Mouse (Mus musculus) liver, postnatal 0 days (tissue): ENCODE data around the gene Pde1c.
"Not testable (repeated sequence)": the region's sequence is repeated elsewhere in the genome, so short reads cannot be mapped to it uniquely, and the experiment has no call there.

Experiments
- CTCF ChIP-seq: sonication (generic); IDR thresholded peaks from 2 replicates; pipeline ENCODE4 v1.5.1; 2016; ENCODE audit warnings: antibody characterized with exemption, low read depth
- EP300 ChIP-seq: IDR thresholded peaks from 2 replicates; pipeline ENCODE4 v1.6.1; 2016; ENCODE audit warnings: antibody characterized with exemption, low read depth, mild to moderate bottlenecking

DNA sequence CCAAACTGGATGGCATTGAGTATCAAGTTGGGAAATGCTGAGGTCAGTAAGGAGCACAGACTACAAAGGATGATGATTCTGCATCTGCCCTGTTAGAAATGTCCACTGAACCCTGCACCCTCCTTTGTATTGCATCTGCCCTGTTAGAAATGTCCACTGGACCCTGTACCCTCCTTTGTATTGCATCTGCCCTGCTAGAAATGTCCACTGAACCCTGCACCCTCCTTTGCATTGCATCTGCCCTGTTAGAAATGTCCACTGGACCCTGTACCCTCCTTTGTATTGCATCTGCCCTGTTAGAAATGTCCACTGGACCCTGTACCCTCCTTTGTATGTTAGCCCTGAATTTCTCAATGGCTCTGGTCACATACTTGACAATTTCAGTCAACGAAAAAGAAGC lies 40.6 kb upstream of the Pde1c start:
- not testable (repeated sequence) for TF ChIP-seq CTCF
- TF ChIP-seq EP300, result peak; percentile 78
